Mouse (Mus musculus) hindbrain, embryonic 13.5 days (tissue): Measurements from ENCODE around the gene Acy3. TPM values are rescaled to one million over a fixed set of nuclear protein-coding genes. Genes with fewer than 3 reads are reported as not detected.
A peak's percentile ranks its signal among the peaks of the same experiment; 100 is the strongest.

Source experiments
- ATAC-seq: fragments of 200-750 bp; cut with Nextera tagmentation; 2 replicates; pipeline ENCODE4 v1.8.0; 2017; ENCODE audit warnings: moderate TSS enrichment; ENCODE audit not compliant: low FRiP score
- H3K27ac ChIP-seq: fragments of 300-500 bp; sonication (generic); 2 replicates; pipeline ENCODE4 v1.5.1; 2015; ENCODE audit warnings: inconsistent platforms, mild to moderate bottlenecking, moderate library complexity
- H3K27me3 ChIP-seq: fragments of 300-500 bp; sonication (generic); 2 replicates; pipeline ENCODE4 v1.6.1; 2015; ENCODE audit warnings: mild to moderate bottlenecking, inconsistent platforms
- H3K36me3 ChIP-seq: fragments of 300-500 bp; sonication (generic); 2 replicates; pipeline ENCODE4 v1.6.1; 2015; ENCODE audit warnings: mild to moderate bottlenecking, inconsistent platforms
- H3K4me1 ChIP-seq: fragments of 300-500 bp; sonication (generic); replicated peaks from 2 replicates; pipeline ENCODE4 v1.6.1; 2015; ENCODE audit warnings: inconsistent platforms
- H3K4me2 ChIP-seq: fragments of 300-500 bp; sonication (generic); 2 replicates; pipeline ENCODE4 v1.6.1; 2015; ENCODE audit warnings: inconsistent platforms, mild to moderate bottlenecking, moderate library complexity
- H3K4me3 ChIP-seq: fragments of 300-500 bp; sonication (generic); 2 replicates; pipeline ENCODE4 v1.5.1; 2015; ENCODE audit warnings: mild to moderate bottlenecking, inconsistent platforms
- H3K9ac ChIP-seq: fragments of 300-500 bp; sonication (generic); 2 replicates; pipeline ENCODE4 v1.6.1; 2015; ENCODE audit warnings: mild to moderate bottlenecking, inconsistent platforms
- H3K9me3 ChIP-seq: fragments of 300-500 bp; sonication (generic); 2 replicates; pipeline ENCODE4 v1.6.1; 2016; ENCODE audit warnings: inconsistent platforms
- WGBS: fragments of 180-500 bp; shearing (Covaris S2); methylation state at CpG from one replicate; pipeline ENCODE4 v1.1.7; 2015; 5-methylcytosine and 5-hydroxymethylcytosine counted together
- polyA plus RNA-seq: library from polyadenylated mRNA; unstranded; fragments of >200 nt; fragmentation: Nextera tagmentation; extraction: Ambion mirVana; gene quantifications from 2 replicates; pipeline ENCODE4 v1.2.1, GENCODE M21; 2015

Acy3 gene
- polyA plus RNA-seq, 1 experiment from 2014 or later = 2.3 TPM

- peak overlapping the region; percentile 75; the same call in 1 of the 2 replicates for H3K4me2 ChIP-seq
- no peak overlapping the region for H3K4me3 ChIP-seq
- 97% methylated on average over 5 of the region's 5 CpGs for WGBS
- H3K36me3 ChIP-seq = peaks cover 48% of the 10 kb centered on the region
- ATAC-seq = no peak
- no peak overlapping the region for H3K9ac ChIP-seq
- no peaks in the 10 kb centered on the region for H3K27me3 ChIP-seq
- no peaks in the 10 kb centered on the region for H3K9me3 ChIP-seq
- no peak overlapping the region for H3K27ac ChIP-seq
- peaks cover 14% of the 10 kb centered on the region for H3K4me1 ChIP-seq
Measured at GRCm38 (mm10) chr19:4011086-4011485, 24.7 kb downstream of the Acy3 start.

GRCm38 (mm10) chr19:4012432-4013022 lies 26.2 kb downstream of the Acy3 start, which contains the start of gene Ndufv1:
Ndufv1 (minus strand) TSS chr19:4012806.
- H3K27me3 ChIP-seq = no peaks in the 10 kb centered on the region

DNA sequence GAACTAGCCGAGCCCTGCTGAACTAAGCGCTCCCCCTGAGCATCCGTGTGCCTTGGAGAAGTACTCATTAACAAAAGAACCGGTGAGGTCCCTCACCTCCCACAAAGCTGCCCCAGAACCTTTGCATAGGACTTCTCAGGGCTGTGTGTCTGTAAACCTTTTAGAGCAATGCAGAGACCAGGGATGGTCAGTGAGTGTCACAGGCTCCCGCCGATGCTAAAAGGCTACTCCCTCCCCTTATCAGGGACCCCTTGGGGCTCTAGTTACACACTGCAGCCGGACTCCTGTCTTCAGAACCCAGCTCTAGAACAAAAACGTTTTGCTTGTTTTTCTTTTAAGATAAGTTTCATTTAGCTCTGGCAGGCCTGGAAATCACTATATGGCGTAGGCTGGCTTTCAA lies 26.7 kb downstream of the Acy3 start:
- 24% methylated on average over 9 of the region's 9 CpGs for WGBS
- Histone ChIP-seq H3K4me1 (peaks cover 14% of the 10 kb centered on the region), H3K27ac (no peak overlapping the region), H3K27me3 (no peaks in the 10 kb centered on the region), H3K4me3 (peak overlapping the region; percentile 80), H3K4me2 (peak overlapping the region; percentile 41), H3K9ac (no peak overlapping the region), H3K36me3 (peaks cover 28% of the 10 kb centered on the region), H3K9me3 (no peaks in the 10 kb centered on the region)
- no peak; the same call in 1 of the 2 replicates for ATAC-seq

More at GRCm38 (mm10) chr19:4012432-4013022, 26.2 kb downstream of the Acy3 start, which contains the start of gene Ndufv1:
- Histone ChIP-seq H3K36me3 (peaks cover 33% of the 10 kb centered on the region), H3K9ac (peak within 1 kb of the TSS; percentile 88), H3K4me3 (peak within 1 kb of the TSS; percentile 80), H3K27ac (peak within 1 kb of the TSS; percentile 79), H3K9me3 (no peaks in the 10 kb centered on the region), H3K4me1 (peaks cover 14% of the 10 kb centered on the region), H3K4me2 (peak within 1 kb of the TSS; percentile 75)
- under 1% methylated on average over 45 of the region's 45 CpGs for WGBS
- ATAC-seq = peak; percentile 100

DNA sequence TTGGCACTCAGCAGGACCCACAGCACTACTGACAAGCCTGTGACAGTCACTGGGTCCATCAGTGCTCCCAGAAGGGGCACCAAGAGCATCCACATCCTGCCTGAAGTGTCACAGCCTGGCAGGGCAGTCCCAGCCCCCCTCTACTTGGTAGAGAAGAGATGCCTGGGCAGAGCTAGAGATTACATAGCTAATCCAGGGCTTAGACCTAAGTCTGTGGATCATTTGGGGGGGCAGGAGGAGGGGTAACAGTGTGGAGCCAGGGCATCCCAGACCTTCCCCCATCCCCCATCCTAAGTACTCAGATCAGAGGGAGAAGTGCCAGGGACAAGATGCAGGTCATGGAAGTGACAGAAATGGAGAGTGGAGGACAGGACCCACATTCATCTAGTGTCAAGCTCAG lies 28.4 kb downstream of the Acy3 start:
- no peaks in the 10 kb centered on the region for H3K9me3 ChIP-seq
- H3K27me3 ChIP-seq = peaks cover 4% of the 10 kb centered on the region; the same call in 1 of the 2 replicates
- no peak overlapping the region for H3K27ac ChIP-seq
- peaks cover 18% of the 10 kb centered on the region for H3K4me1 ChIP-seq
- no peak overlapping the region for H3K4me2 ChIP-seq
- no peak overlapping the region for H3K9ac ChIP-seq
- H3K4me3 ChIP-seq = no peak overlapping the region
- H3K36me3 ChIP-seq = peaks cover 10% of the 10 kb centered on the region
- no peak for ATAC-seq

GRCm38 (mm10) chr19:4015635-4016034 lies 29.3 kb downstream of the Acy3 start:
- H3K27ac ChIP-seq = no peak overlapping the region
- ATAC-seq = no peak
- H3K27me3 ChIP-seq = peaks cover 4% of the 10 kb centered on the region; the same call in 1 of the 2 replicates
- H3K9ac ChIP-seq = no peak overlapping the region
- no peak overlapping the region for H3K4me2 ChIP-seq
- WGBS = 68% methylated on average over 5 of the region's 5 CpGs
- H3K36me3 ChIP-seq = peaks cover 3% of the 10 kb centered on the region; the same call in 1 of the 2 replicates
- peaks cover 18% of the 10 kb centered on the region for H3K4me1 ChIP-seq
- no peaks in the 10 kb centered on the region for H3K9me3 ChIP-seq
- no peak overlapping the region for H3K4me3 ChIP-seq

GRCm38 (mm10) chr19:4017921-4018587 lies 31.7 kb downstream of the Acy3 start:
- no peak for ATAC-seq
- Histone ChIP-seq H3K9me3 (no peaks in the 10 kb centered on the region), H3K9ac (no peak overlapping the region), H3K36me3 (no peaks in the 10 kb centered on the region), H3K4me2 (no peak overlapping the region), H3K4me1 (0 out of 2 replicates have a peak, but pooled peaks cover 4% of the 10 kb centered on the region), H3K27ac (no peak overlapping the region), H3K27me3 (peaks cover 4% of the 10 kb centered on the region; the same call in 1 of the 2 replicates), H3K4me3 (no peak overlapping the region)
- WGBS = 74% methylated on average over 10 of the region's 10 CpGs

- H3K36me3 ChIP-seq = no peaks in the 10 kb centered on the region
- ATAC-seq = peak; percentile 87; the same call in 1 of the 2 replicates
- 29% methylated on average over 18 of the region's 18 CpGs for WGBS
- H3K9me3 ChIP-seq = no peaks in the 10 kb centered on the region
- 0 out of 2 replicates have a peak, but pooled peaks cover 4% of the 10 kb centered on the region for H3K4me1 ChIP-seq
- no peak overlapping the region for H3K9ac ChIP-seq
- H3K27ac ChIP-seq = no peak overlapping the region
- no peak overlapping the region for H3K4me3 ChIP-seq
- no peak overlapping the region for H3K4me2 ChIP-seq
- peaks cover 4% of the 10 kb centered on the region; the same call in 1 of the 2 replicates for H3K27me3 ChIP-seq
Measured at GRCm38 (mm10) chr19:4018743-4019583, 32.6 kb downstream of the Acy3 start.

DNA sequence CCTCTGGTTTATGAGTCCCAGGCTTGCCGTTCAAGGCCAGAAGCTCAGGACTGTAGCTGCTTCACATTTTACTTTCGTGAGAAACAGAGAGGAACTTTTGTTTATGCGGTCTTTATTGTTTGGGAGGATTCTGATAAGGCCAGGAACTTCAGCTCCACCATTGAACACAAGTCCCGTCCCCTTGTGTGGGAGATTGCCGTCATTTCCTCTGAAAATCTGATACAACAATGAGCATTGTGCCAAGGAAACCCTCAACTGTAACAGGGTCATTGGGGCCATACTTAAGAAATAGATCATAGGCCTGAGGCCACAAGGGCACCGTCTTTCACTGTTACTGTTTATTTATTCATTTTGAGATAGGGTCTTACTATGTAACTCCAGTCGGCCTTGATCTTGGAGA lies 36.8 kb downstream of the Acy3 start:
- H3K36me3 ChIP-seq = no peaks in the 10 kb centered on the region
- ATAC-seq = no peak
- no peaks in the 10 kb centered on the region for H3K9me3 ChIP-seq
- H3K27me3 ChIP-seq = peaks cover 4% of the 10 kb centered on the region; the same call in 1 of the 2 replicates
- H3K4me1 ChIP-seq = 0 out of 2 replicates have a peak, but pooled peaks cover 4% of the 10 kb centered on the region
- no peak overlapping the region for H3K27ac ChIP-seq
- no peak overlapping the region for H3K4me3 ChIP-seq
- H3K9ac ChIP-seq = no peak overlapping the region
- no peak overlapping the region for H3K4me2 ChIP-seq
- 83% methylated on average over 7 of the region's 7 CpGs for WGBS

GRCm38 (mm10) chr19:4027576-4027975 lies 41.2 kb downstream of the Acy3 start:
- Histone ChIP-seq H3K27me3 (no peaks in the 10 kb centered on the region), H3K36me3 (no peaks in the 10 kb centered on the region), H3K4me1 (no peaks in the 10 kb centered on the region), H3K4me2 (no peak overlapping the region), H3K4me3 (no peak overlapping the region), H3K9me3 (no peaks in the 10 kb centered on the region), H3K27ac (no peak overlapping the region), H3K9ac (no peak overlapping the region)
- no peak for ATAC-seq

GRCm38 (mm10) chr19:4032668-4033067 lies 46.3 kb downstream of the Acy3 start:
- Histone ChIP-seq H3K9ac (no peak overlapping the region), H3K4me3 (no peak overlapping the region), H3K9me3 (no peaks in the 10 kb centered on the region), H3K4me2 (no peak overlapping the region), H3K4me1 (peaks cover 15% of the 10 kb centered on the region), H3K27ac (no peak overlapping the region), H3K27me3 (no peaks in the 10 kb centered on the region), H3K36me3 (no peaks in the 10 kb centered on the region)
- no peak for ATAC-seq
- 65% methylated on average over 7 of the region's 7 CpGs for WGBS

DNA sequence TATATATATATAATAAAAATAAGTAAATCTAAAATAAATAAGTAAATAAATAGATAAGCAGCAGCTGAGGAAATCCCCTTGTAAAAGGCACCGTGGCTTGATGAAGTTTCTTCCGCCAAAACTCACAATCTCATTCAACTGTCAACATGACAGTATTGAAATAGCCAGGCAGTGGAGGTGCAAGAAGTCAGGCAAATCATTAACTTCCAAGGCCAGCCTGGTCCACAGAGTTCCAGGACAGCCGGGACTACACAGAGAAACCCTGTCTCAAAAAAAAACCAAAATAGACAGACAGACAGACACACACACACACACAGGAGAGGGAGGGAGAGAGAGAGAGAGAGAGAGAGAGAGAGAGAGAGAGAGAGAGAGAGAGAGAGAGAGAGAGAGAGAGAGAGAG lies 46.9 kb downstream of the Acy3 start:
- H3K27me3 ChIP-seq = no peaks in the 10 kb centered on the region
- peaks cover 20% of the 10 kb centered on the region for H3K4me1 ChIP-seq
- no peak for ATAC-seq
- no peak overlapping the region for H3K4me3 ChIP-seq
- H3K27ac ChIP-seq = no peak overlapping the region
- H3K36me3 ChIP-seq = no peaks in the 10 kb centered on the region
- no peak overlapping the region for H3K9ac ChIP-seq
- H3K4me2 ChIP-seq = no peak overlapping the region
- H3K9me3 ChIP-seq = no peaks in the 10 kb centered on the region
- WGBS = 73% methylated on average over 3 of the region's 3 CpGs

GRCm38 (mm10) chr19:4033742-4034141 lies 47.4 kb downstream of the Acy3 start:
- no peak overlapping the region for H3K4me3 ChIP-seq
- H3K9me3 ChIP-seq = no peaks in the 10 kb centered on the region
- no peaks in the 10 kb centered on the region for H3K27me3 ChIP-seq
- peaks cover 21% of the 10 kb centered on the region for H3K4me1 ChIP-seq
- H3K4me2 ChIP-seq = no peak overlapping the region
- WGBS = 63% methylated on average over 5 of the region's 5 CpGs
- no peak for ATAC-seq
- H3K9ac ChIP-seq = 0 out of 2 replicates have a peak overlapping the region, but pooled peaks have one; percentile 19
- H3K36me3 ChIP-seq = no peaks in the 10 kb centered on the region
- no peak overlapping the region for H3K27ac ChIP-seq
